ENCODE assay signal across 21 mouse cellular contexts in genomic region chr3:63350242-63350641, GRCm38 (mm10).
A peak's percentile ranks its signal among the peaks of the same experiment; 100 is the strongest.
DNase-seq lines count a peak whose midpoint lies in the region; ATAC-seq and TF ChIP-seq lines count a peak whose summit lies in the region.
"Had no signal": no experiment of that assay in that cellular context is flagged by ENCODE, and none has a peak within 500 bp of the region (broad histone marks: within the 10 kb centered on the region; RNA-seq: fewer than 3 reads in every experiment).

No protein-coding gene starts in this region.

- no peak overlapping the region for H3K27ac ChIP-seq in intestine, embryonic 16.5 days (ENCODE audit: low read length)
- no peak overlapping the region for H3K27ac ChIP-seq in intestine, embryonic 15.5 days
- H3K27ac ChIP-seq in intestine, postnatal 0 days (ENCODE audit: low read depth, low read length), result 0 out of 2 replicates have a peak overlapping the region, but pooled peaks have one; percentile 41
- H3K27ac ChIP-seq in small intestine, adult 2 months (ENCODE audit: insufficient read depth, low read depth, low read length), result peak overlapping the region; percentile 46; the same call in 1 of the 2 replicates

- H3K4me1 ChIP-seq in intestine, embryonic 16.5 days (ENCODE audit: control insufficient read depth, insufficient read depth, low read length), result no peaks in the 10 kb centered on the region
- no peaks in the 10 kb centered on the region for H3K4me1 ChIP-seq in intestine, embryonic 15.5 days (replicated peaks)
- H3K4me1 ChIP-seq in intestine, postnatal 0 days (replicated peaks; ENCODE audit: control insufficient read depth, insufficient read depth, low read length), result no peaks in the 10 kb centered on the region
- H3K4me1 ChIP-seq in small intestine, adult 2 months (ENCODE audit: control insufficient read depth, insufficient read depth, insufficient read length, low read length), result peaks cover 6% of the 10 kb centered on the region; the same call in 1 of the 2 replicates

- no peak for DNase-seq in neural tube, embryonic 10.5 days (ENCODE audit: extremely low spot score, low spot score)
- DNase-seq in adrenal gland, adult 8-10 months, result no peak
- DNase-seq: adrenal gland, adult 2 months; adrenal gland, postnatal 10 days; adrenal gland, postnatal 14 days; adrenal gland, postnatal 25 days; adrenal gland, postnatal 36 days; B cell, adult 2 months; cerebellum, adult 11 months; cerebellum, adult 11-12 months; cerebellum, adult 18-20 months; cerebellum, adult 2 months had no signal

- H3K9me3 ChIP-seq in intestine, embryonic 16.5 days (ENCODE audit: control insufficient read depth, low read length), result no peaks in the 10 kb centered on the region
- H3K9me3 ChIP-seq in intestine, embryonic 15.5 days, result no peaks in the 10 kb centered on the region
- H3K9me3 ChIP-seq in intestine, postnatal 0 days (ENCODE audit: control insufficient read depth), result no peaks in the 10 kb centered on the region
- H3K9me3 ChIP-seq: G1E had no signal

- H3K4me2 ChIP-seq in intestine, embryonic 16.5 days (ENCODE audit: low read depth, low read length), result no peak overlapping the region
- H3K4me2 ChIP-seq in intestine, embryonic 15.5 days (replicated peaks), result no peak overlapping the region
- no peak overlapping the region for H3K4me2 ChIP-seq in intestine, postnatal 0 days (replicated peaks; ENCODE audit: low read depth)

- TF ChIP-seq POLR2A in small intestine, adult 2 months (IDR thresholded peaks at IDR 0.05; ENCODE audit: low read depth, low read length), result no peak

- no peak overlapping the region for H3K9ac ChIP-seq in intestine, embryonic 16.5 days (ENCODE audit: low read depth, low read length)
- H3K9ac ChIP-seq in intestine, embryonic 15.5 days, result no peak overlapping the region
- no peak overlapping the region for H3K9ac ChIP-seq in intestine, postnatal 0 days (ENCODE audit: low read depth, low read length)

- peak; percentile 70; the same call in 1 of the 2 replicates for ATAC-seq in intestine, embryonic 16.5 days
- no peak for ATAC-seq in intestine, embryonic 15.5 days
- ATAC-seq in intestine, postnatal 0 days, result peak; percentile 79
- ATAC-seq: activated CD4-positive, CD25-positive, alpha-beta regulatory T cell, adult 4 months; CD4-positive, CD25-positive, alpha-beta regulatory T cell, adult 4 months had no signal

- no peak for TF ChIP-seq CTCF in intestine, postnatal 0 days (IDR thresholded peaks at IDR 0.05; ENCODE audit: low read depth)
- no peak for TF ChIP-seq CTCF in small intestine, adult 2 months (IDR thresholded peaks at IDR 0.05; ENCODE audit: extremely low read depth, insufficient read length, insufficient replicate concordance, low read depth, low read length)

- no peaks in the 10 kb centered on the region for H3K27me3 ChIP-seq in intestine, embryonic 16.5 days (replicated peaks; ENCODE audit: control insufficient read depth, insufficient read depth, low read length)
- H3K27me3 ChIP-seq in intestine, embryonic 15.5 days (replicated peaks), result no peaks in the 10 kb centered on the region
- H3K27me3 ChIP-seq in intestine, postnatal 0 days (replicated peaks; ENCODE audit: control insufficient read depth, insufficient read depth, low read length), result no peaks in the 10 kb centered on the region
- no peaks in the 10 kb centered on the region for H3K27me3 ChIP-seq in small intestine, adult 2 months (ENCODE audit: control insufficient read depth, insufficient read depth, low read length)
- H3K27me3 ChIP-seq: CH12.LX, Patski had no signal

- WGBS in intestine, embryonic 16.5 days, result 66% methylated on average over 4 of the region's 4 CpGs
- 66% methylated on average over 4 of the region's 4 CpGs for WGBS in intestine, embryonic 15.5 days
- WGBS in intestine, postnatal 0 days, result 43% methylated on average over 4 of the region's 4 CpGs
- 40% methylated on average over 4 of the region's 4 CpGs for WGBS in small intestine, adult 2 months

- H3K36me3 ChIP-seq in intestine, embryonic 16.5 days (ENCODE audit: control insufficient read depth, insufficient read depth, low read length), result no peaks in the 10 kb centered on the region
- no peaks in the 10 kb centered on the region for H3K36me3 ChIP-seq in intestine, embryonic 15.5 days
- no peaks in the 10 kb centered on the region for H3K36me3 ChIP-seq in intestine, postnatal 0 days (ENCODE audit: control insufficient read depth, insufficient read depth)
- peaks cover 18% of the 10 kb centered on the region for H3K36me3 ChIP-seq in small intestine, adult 2 months (ENCODE audit: control insufficient read depth, insufficient read depth, low read length)
- H3K36me3 ChIP-seq: G1E had no signal

- no peak overlapping the region for H3K4me3 ChIP-seq in intestine, embryonic 16.5 days (ENCODE audit: low read length)
- no peak overlapping the region for H3K4me3 ChIP-seq in intestine, embryonic 15.5 days (replicated peaks)
- H3K4me3 ChIP-seq in intestine, postnatal 0 days (ENCODE audit: low read depth, low read length), result no peak overlapping the region
- no peak overlapping the region for H3K4me3 ChIP-seq in small intestine, adult 2 months (ENCODE audit: low read depth, low read length)

Comparison
In these comparisons a context has a peak if more than half of its experiments do, and no peak if none do; other contexts are left out.
1. H3K27ac ChIP-seq: peak in intestine, postnatal 0 days (single experiment) and small intestine, adult 2 months (single experiment); none in intestine, embryonic 16.5 days (single experiment) and intestine, embryonic 15.5 days (single experiment).